Mouse (Mus musculus) forebrain, postnatal 0 days (tissue): ENCODE measurements around the gene Ascc2. TPM values are rescaled to one million over a fixed set of nuclear protein-coding genes. Genes with fewer than 3 reads are reported as not detected.

Source experiments
- ATAC-seq: fragments of 200-750 bp; cut with Nextera tagmentation; 2 replicates; pipeline ENCODE4 v1.8.0; 2017; ENCODE audit warnings: mild to moderate bottlenecking, moderate library complexity
- DNase-seq: peaks from one replicate; pipeline ENCODE4 v3.0.0-alpha.2; 2015
- H3K27ac ChIP-seq: fragments of 300-500 bp; sonication (generic); 2 replicates; pipeline ENCODE4 v1.5.1; 2014; ENCODE audit warnings: low read depth, mild to moderate bottlenecking, antibody characterized with exemption, low read length, moderate library complexity, mixed read lengths
- H3K27me3 ChIP-seq: fragments of 300-500 bp; sonication (generic); 2 replicates; pipeline ENCODE4 v1.6.1; 2014; ENCODE audit warnings: mild to moderate bottlenecking, low read length, mixed read lengths; ENCODE audit not compliant: insufficient read depth
- H3K36me3 ChIP-seq: fragments of 300-500 bp; sonication (generic); 2 replicates; pipeline ENCODE4 v1.6.1; 2014; ENCODE audit warnings: mild to moderate bottlenecking, moderate library complexity; ENCODE audit not compliant: insufficient read depth
- H3K4me1 ChIP-seq: fragments of 300-500 bp; sonication (generic); 2 replicates; pipeline ENCODE4 v1.6.1; 2014; ENCODE audit warnings: antibody characterized with exemption; ENCODE audit not compliant: insufficient read depth
- H3K4me2 ChIP-seq: fragments of 300-500 bp; sonication (generic); 2 replicates; pipeline ENCODE4 v1.6.1; 2014; ENCODE audit warnings: low read depth, mild to moderate bottlenecking, moderate library complexity
- H3K4me3 ChIP-seq: fragments of 300-500 bp; sonication (generic); 2 replicates; pipeline ENCODE4 v1.5.1; 2014; ENCODE audit warnings: low read depth, low read length, mixed read lengths
- H3K9ac ChIP-seq: fragments of 300-500 bp; sonication (generic); 2 replicates; pipeline ENCODE4 v1.6.1; 2014; ENCODE audit warnings: mild to moderate bottlenecking
- H3K9me3 ChIP-seq: fragments of 300-500 bp; sonication (generic); 2 replicates; pipeline ENCODE4 v1.6.1; 2016; ENCODE audit warnings: low read length
- CTCF ChIP-seq: sonication (generic); IDR thresholded peaks from 2 replicates; pipeline ENCODE4 v1.5.1; 2016; ENCODE audit warnings: antibody characterized with exemption, control low read depth, low read depth
- WGBS: fragments of 180-500 bp; shearing (Covaris S2); extraction: QIAGEN DNeasy Blood & Tissue Kit; methylation state at CpG from one replicate; pipeline ENCODE4 v1.1.7; 2014; 5-methylcytosine and 5-hydroxymethylcytosine counted together
- polyA plus RNA-seq: library from polyadenylated mRNA; unstranded; fragments of >200 nt; fragmentation: Nextera tagmentation; extraction: Ambion mirVana; gene quantifications from 2 replicates; pipeline ENCODE4 v1.2.1, GENCODE M21; 2015
- total RNA-seq: library from RNA; depleted of rRNA; stranded (reverse); fragments of >200 nt; gene quantifications from 2 replicates; pipeline ENCODE4 v1.2.3, GENCODE M21; 2014

The Ascc2 gene
- total and polyA plus RNA-seq, 2 experiments from 2014 or later: 14.3 to 17.3 TPM

- no peaks in the 10 kb centered on the region for H3K36me3 ChIP-seq
- no peak overlapping the region for H3K4me3 ChIP-seq
- no peaks in the 10 kb centered on the region for H3K27me3 ChIP-seq
- DNase-seq (no peak), ATAC-seq (no peak)
- TF ChIP-seq CTCF: no peak
- H3K9ac ChIP-seq: no peak overlapping the region
- H3K4me1 ChIP-seq: no peaks in the 10 kb centered on the region
- no peaks in the 10 kb centered on the region for H3K9me3 ChIP-seq
- no peak overlapping the region for H3K4me2 ChIP-seq
- no peak overlapping the region for H3K27ac ChIP-seq
- WGBS: 90% methylated on average over 3 of the region's 3 CpGs
Observed at GRCm38 (mm10) chr11:4599916-4600315, 37.6 kb upstream of the Ascc2 start.

DNA sequence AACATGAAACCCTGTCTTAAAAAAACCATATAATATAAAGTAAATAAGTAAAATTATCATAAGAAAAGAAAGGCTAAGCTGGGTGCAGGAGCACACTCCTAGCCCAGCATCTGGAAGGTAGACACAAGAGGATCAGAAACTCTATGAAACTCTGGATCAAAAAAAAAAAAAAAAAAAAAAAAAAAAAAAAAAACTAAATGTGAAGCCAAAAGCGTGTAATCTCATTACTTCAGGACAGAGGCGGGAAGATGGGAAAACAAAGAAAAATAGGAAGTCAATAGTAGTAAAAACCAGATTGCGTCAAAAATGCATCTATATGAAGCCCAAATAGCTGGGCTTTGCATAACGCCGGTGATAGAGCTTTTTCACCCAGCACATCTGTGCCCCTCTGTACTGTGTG lies 35.7 kb upstream of the Ascc2 start:
- TF ChIP-seq CTCF: no peak
- Histone ChIP-seq H3K9me3 (no peaks in the 10 kb centered on the region), H3K4me3 (no peak overlapping the region), H3K4me1 (no peaks in the 10 kb centered on the region), H3K27ac (no peak overlapping the region), H3K9ac (no peak overlapping the region), H3K4me2 (no peak overlapping the region), H3K36me3 (no peaks in the 10 kb centered on the region), H3K27me3 (no peaks in the 10 kb centered on the region)
- no peak for ATAC-seq
- 71% methylated on average over 5 of the region's 5 CpGs for WGBS
- no peak for DNase-seq

- H3K4me2 ChIP-seq: no peak overlapping the region
- TF ChIP-seq CTCF: no peak
- no peak for ATAC-seq
Observed at GRCm38 (mm10) chr11:4602691-4603441, 34.7 kb upstream of the Ascc2 start.

DNA sequence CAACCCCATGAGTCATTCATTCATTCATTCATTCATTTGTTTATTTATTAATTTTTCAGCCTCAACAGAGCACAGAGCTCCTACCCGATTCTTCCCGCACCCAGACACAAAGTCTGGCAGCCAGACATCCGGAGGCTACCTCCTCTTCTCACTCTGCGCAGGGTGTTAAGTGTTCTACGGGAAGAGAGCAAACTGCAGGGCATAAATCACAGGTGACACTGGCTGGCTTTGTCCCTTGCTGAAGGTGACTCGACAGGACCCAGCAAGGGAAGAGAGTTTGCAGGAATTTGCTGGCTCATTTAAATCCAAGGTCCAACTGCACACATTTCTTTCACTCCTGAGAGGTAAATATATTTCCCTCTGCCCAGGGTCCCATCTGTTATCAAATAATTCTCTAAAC lies 33.1 kb upstream of the Ascc2 start:
- Histone ChIP-seq H3K9me3 (no peaks in the 10 kb centered on the region), H3K27me3 (no peaks in the 10 kb centered on the region), H3K9ac (no peak overlapping the region), H3K4me2 (no peak overlapping the region), H3K4me1 (no peaks in the 10 kb centered on the region), H3K27ac (no peak overlapping the region), H3K36me3 (no peaks in the 10 kb centered on the region), H3K4me3 (no peak overlapping the region)
- TF ChIP-seq CTCF: no peak
- 73% methylated on average over 6 of the region's 6 CpGs for WGBS
- DNase-seq (no peak), ATAC-seq (no peak)

More at GRCm38 (mm10) chr11:4602691-4603441, 34.7 kb upstream of the Ascc2 start:
- WGBS: 12% methylated on average over 12 of the region's 12 CpGs
- no peaks in the 10 kb centered on the region for H3K4me1 ChIP-seq
- no peak for DNase-seq
- H3K9ac ChIP-seq: no peak overlapping the region
- H3K36me3 ChIP-seq: no peaks in the 10 kb centered on the region
- H3K27ac ChIP-seq: no peak overlapping the region
- no peak overlapping the region for H3K4me3 ChIP-seq
- H3K27me3 ChIP-seq: no peaks in the 10 kb centered on the region
- H3K9me3 ChIP-seq: no peaks in the 10 kb centered on the region

GRCm38 (mm10) chr11:4605414-4605813 lies 32.1 kb upstream of the Ascc2 start:
- 62% methylated on average over 7 of the region's 7 CpGs for WGBS
- H3K27me3 ChIP-seq: no peaks in the 10 kb centered on the region
- no peak for TF ChIP-seq CTCF
- no peak overlapping the region for H3K4me2 ChIP-seq
- no peaks in the 10 kb centered on the region for H3K9me3 ChIP-seq
- H3K4me1 ChIP-seq: no peaks in the 10 kb centered on the region
- no peak overlapping the region for H3K4me3 ChIP-seq
- no peak for DNase-seq
- no peak for ATAC-seq
- no peaks in the 10 kb centered on the region for H3K36me3 ChIP-seq
- H3K9ac ChIP-seq: no peak overlapping the region
- no peak overlapping the region for H3K27ac ChIP-seq

DNA sequence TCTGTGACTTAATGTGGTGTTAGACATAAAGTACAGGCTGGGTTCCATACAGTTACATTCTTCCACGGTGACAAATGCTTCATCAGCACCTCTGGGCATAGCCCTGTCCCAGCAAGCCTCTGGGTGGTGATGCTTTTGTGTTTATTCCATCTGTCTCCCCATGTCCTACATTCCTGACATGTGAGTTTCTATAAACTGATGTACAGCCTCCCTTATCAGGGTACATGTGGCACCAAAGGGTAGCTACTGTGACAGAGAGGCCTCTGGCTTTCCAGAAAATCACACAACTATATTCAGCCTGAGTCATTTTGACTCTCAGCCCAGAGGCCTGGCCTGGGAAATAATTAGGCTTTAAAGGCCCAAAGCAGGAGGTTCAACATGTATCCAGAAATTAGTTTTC lies 31.0 kb upstream of the Ascc2 start:
- TF ChIP-seq CTCF: no peak
- Histone ChIP-seq H3K4me2 (no peak overlapping the region), H3K36me3 (no peaks in the 10 kb centered on the region), H3K4me1 (no peaks in the 10 kb centered on the region), H3K9ac (no peak overlapping the region), H3K4me3 (no peak overlapping the region), H3K9me3 (no peaks in the 10 kb centered on the region), H3K27ac (no peak overlapping the region), H3K27me3 (no peaks in the 10 kb centered on the region)
- 76% methylated on average over 1 of the region's 1 CpGs for WGBS
- ATAC-seq: no peak
- DNase-seq: no peak

DNA sequence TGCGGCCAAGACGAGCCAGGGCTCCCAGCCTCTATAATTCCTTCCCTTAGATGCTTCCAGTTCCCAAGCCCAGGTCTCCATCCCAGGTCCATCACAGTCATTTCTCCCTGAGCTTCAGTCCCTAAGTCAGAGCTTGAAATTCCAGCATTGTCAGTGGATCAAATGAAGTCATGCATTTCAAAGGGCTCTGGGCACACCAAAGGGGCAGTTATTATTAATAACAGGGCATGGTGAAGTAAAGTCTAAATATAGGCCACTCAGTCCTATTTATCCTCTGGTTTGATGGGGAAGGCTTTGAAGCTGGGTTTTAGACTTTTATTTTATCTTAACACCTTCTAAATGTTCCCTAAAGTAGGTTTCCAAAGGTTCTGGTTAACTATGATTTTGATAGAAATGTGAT lies 25.6 kb upstream of the Ascc2 start:
- Histone ChIP-seq H3K4me3 (no peak overlapping the region), H3K4me1 (no peaks in the 10 kb centered on the region), H3K27ac (no peak overlapping the region), H3K9me3 (no peaks in the 10 kb centered on the region), H3K36me3 (no peaks in the 10 kb centered on the region), H3K4me2 (no peak overlapping the region), H3K9ac (no peak overlapping the region), H3K27me3 (no peaks in the 10 kb centered on the region)
- WGBS: 64% methylated on average over 2 of the region's 2 CpGs
- no peak for ATAC-seq
- no peak for DNase-seq
- no peak for TF ChIP-seq CTCF
